Mouse (Mus musculus) MEL (cell line): Measurements from ENCODE around the gene Smarca2. TPM values are rescaled to one million over a fixed set of nuclear protein-coding genes. Genes with fewer than 3 reads are reported as not detected.

Experiments used
- DNase-seq: peaks from one replicate; pipeline ENCODE4 v3.0.0; 2011; ENCODE audit warnings: low read depth, low spot score
- H3K27ac ChIP-seq: 2 replicates; pipeline ENCODE4 v1.5.1; 2012; ENCODE audit warnings: low read depth, mild to moderate bottlenecking, control low read depth, low read length, moderate library complexity; ENCODE audit not compliant: control insufficient read depth
- H3K27me3 ChIP-seq, 2 experiments: fragments of 150-350 bp in 1 of 2; sonication (generic) in 1 of 2; 2 replicates each; pipeline ENCODE4 v1.6.1; 2012; ENCODE audit warnings: low read length in 2 of 2, mild to moderate bottlenecking in 2 of 2, improper control_type of control experiment in 1 of 2, moderate library complexity in 1 of 2; ENCODE audit not compliant: insufficient read depth in 2 of 2, control insufficient read depth in 1 of 2
- H3K36me3 ChIP-seq, 2 experiments: 2 replicates each; pipeline ENCODE4 v1.6.1; 2012 to 2014; ENCODE audit warnings: low read length in 2 of 2, improper control_type of control experiment in 1 of 2, inconsistent platforms in 1 of 2, mild to moderate bottlenecking in 1 of 2; ENCODE audit not compliant: insufficient read depth in 2 of 2, control insufficient read depth in 1 of 2
- H3K4me1 ChIP-seq, 2 experiments: fragments of 150-350 bp in 1 of 2; sonication (generic) in 1 of 2; 2 replicates each; pipeline ENCODE4 v1.6.1; 2012; ENCODE audit warnings: low read length in 2 of 2, improper control_type of control experiment in 1 of 2, mild to moderate bottlenecking in 1 of 2; ENCODE audit not compliant: insufficient read depth in 2 of 2, control insufficient read depth in 1 of 2
- H3K4me3 ChIP-seq, 2 experiments: fragments of 150-350 bp in 1 of 2; sonication (generic) in 1 of 2; 2 replicates each; pipeline ENCODE4 v1.5.1; 2012; ENCODE audit warnings: low read depth in 2 of 2, low read length in 2 of 2, mild to moderate bottlenecking in 2 of 2, moderate library complexity in 2 of 2, control low read depth in 1 of 2, improper control_type of control experiment in 1 of 2; ENCODE audit not compliant: control insufficient read depth in 1 of 2, insufficient read depth in 1 of 2
- H3K79me2 ChIP-seq: 2 replicates; pipeline ENCODE4 v1.6.1; 2012; ENCODE audit warnings: mild to moderate bottlenecking, low read length, moderate library complexity; ENCODE audit not compliant: control insufficient read depth, poor library complexity, insufficient read depth
- H3K9ac ChIP-seq: 2 replicates; pipeline ENCODE4 v1.6.1; 2012; ENCODE audit warnings: low read depth, mild to moderate bottlenecking, control low read depth, low read length, moderate library complexity; ENCODE audit not compliant: control insufficient read depth, poor library complexity, severe bottlenecking
- H3K9me3 ChIP-seq: fragments of 150-350 bp; sonication (generic); replicated peaks from 2 replicates; pipeline ENCODE4 v1.6.1; 2012; ENCODE audit warnings: mild to moderate bottlenecking, low read length, improper control_type of control experiment, moderate library complexity; ENCODE audit not compliant: insufficient read depth
- E2F4 ChIP-seq: IDR thresholded peaks from 2 replicates; pipeline ENCODE4 v1.6.1; 2011; ENCODE audit warnings: low read depth, low read length, improper control_type of control experiment, borderline replicate concordance
- ELF1 ChIP-seq: IDR thresholded peaks from 2 replicates; pipeline ENCODE4 v1.6.1; 2014; ENCODE audit warnings: low read depth, mild to moderate bottlenecking, inconsistent platforms, low read length, improper control_type of control experiment, moderate library complexity
- GABPA ChIP-seq: IDR thresholded peaks from 2 replicates; pipeline ENCODE4 v1.6.1; 2012; ENCODE audit warnings: low read depth, mild to moderate bottlenecking, inconsistent platforms, low read length, improper control_type of control experiment, moderate library complexity
- JUND ChIP-seq: IDR thresholded peaks from 2 replicates; pipeline ENCODE4 v1.6.1; 2011; ENCODE audit warnings: low read depth, mild to moderate bottlenecking, improper control_type of control experiment, low read length
- MAX ChIP-seq: IDR thresholded peaks from 2 replicates; pipeline ENCODE4 v1.6.1; 2011; ENCODE audit warnings: low read length, improper control_type of control experiment
- MYB ChIP-seq: IDR thresholded peaks from 2 replicates; pipeline ENCODE4 v1.6.1; 2011; ENCODE audit warnings: mild to moderate bottlenecking, low read depth, low read length, improper control_type of control experiment
- TBP ChIP-seq: IDR thresholded peaks from 2 replicates; pipeline ENCODE4 v1.8.0; 2011; ENCODE audit warnings: low read depth, low read length, improper control_type of control experiment
- USF2 ChIP-seq, 2 experiments: IDR thresholded peaks; 2 replicates each; pipeline ENCODE4 v1.6.1; 2011 to 2012; ENCODE audit warnings: improper control_type of control experiment in 2 of 2, low read length in 2 of 2, borderline replicate concordance in 1 of 2, inconsistent platforms in 1 of 2, low read depth in 1 of 2, mild to moderate bottlenecking in 1 of 2; ENCODE audit not compliant: insufficient read depth in 1 of 2
- ZC3H11A ChIP-seq: IDR thresholded peaks from 2 replicates; pipeline ENCODE4 v1.6.1; 2012; ENCODE audit warnings: low read depth, mild to moderate bottlenecking, inconsistent platforms, low read length, improper control_type of control experiment
- ZKSCAN1 ChIP-seq: IDR thresholded peaks from 2 replicates; pipeline ENCODE4 v1.6.1; 2012; ENCODE audit warnings: low read depth, mild to moderate bottlenecking, inconsistent platforms, low read length, improper control_type of control experiment, moderate library complexity
- polyA plus RNA-seq, 2 experiments: library from polyadenylated mRNA; stranded (reverse) in 1 of 2; unstranded in 1 of 2; fragments of >175 nt in 1 of 2; fragments of >200 nt in 1 of 2; gene quantifications; 2 replicates each; pipeline versions ENCODE4 v1.2.1 to v1.2.4; 2012; ENCODE audit warnings: low replicate concordance in 2 of 2, low read depth in 1 of 2; ENCODE audit not compliant: insufficient read length in 2 of 2, insufficient read depth in 1 of 2, missing spikeins in 1 of 2
- total RNA-seq: library from RNA; depleted of rRNA; stranded (reverse); fragments of 300-350 nt; gene quantifications from 2 replicates; pipeline ENCODE4 v1.2.3, GENCODE M21; 2012

The Smarca2 gene
- total and polyA plus RNA-seq, 3 experiments: 6.6 to 23.2 TPM; not detected in 1

GRCm38 (mm10) chr19:26754016-26754794 is 149.4 kb downstream of the Smarca2 start:
- H3K36me3 ChIP-seq: no peaks in the 10 kb centered on the region
- no peak for TF ChIP-seq TBP
- no peak overlapping the region for H3K4me3 ChIP-seq

GRCm38 (mm10) chr19:26755991-26756390 is 151.1 kb downstream of the Smarca2 start:
- Histone ChIP-seq H3K9ac (no peak overlapping the region), H3K27ac (no peak overlapping the region), H3K4me3 (no peak overlapping the region), H3K4me1 (no peaks in the 10 kb centered on the region), H3K79me2 (no peaks in the 10 kb centered on the region), H3K9me3 (no peaks in the 10 kb centered on the region), H3K36me3 (no peaks in the 10 kb centered on the region), H3K27me3 (no peaks in the 10 kb centered on the region)
- no peak for TF ChIP-seq JUND
- no peak for TF ChIP-seq ELF1
- TF ChIP-seq MYB: no peak
- TF ChIP-seq ZC3H11A: no peak
- TF ChIP-seq GABPA: no peak
- no peak for TF ChIP-seq ZKSCAN1
- no peak for TF ChIP-seq E2F4
- no peak for TF ChIP-seq USF2 (IDR thresholded peaks at IDR 0.05; ENCODE audit: borderline replicate concordance in 1 of 2, insufficient read depth in 1 of 2, low read depth in 1 of 2, low read length in 2 of 2)
- DNase-seq: no peak

More at GRCm38 (mm10) chr19:26754016-26754794, 149.4 kb downstream of the Smarca2 start:
- Histone ChIP-seq H3K9ac (no peak overlapping the region), H3K27me3 (no peaks in the 10 kb centered on the region), H3K4me1 (no peaks in the 10 kb centered on the region), H3K79me2 (no peaks in the 10 kb centered on the region), H3K9me3 (no peaks in the 10 kb centered on the region), H3K27ac (no peak overlapping the region)
- DNase-seq: no peak

- no peaks in the 10 kb centered on the region for H3K4me1 ChIP-seq
These were observed 151.5 kb downstream of the Smarca2 start for GRCm38 (mm10) chr19:26756399-26756798.

More at GRCm38 (mm10) chr19:26756399-26756798, 151.5 kb downstream of the Smarca2 start:
- DNase-seq: no peak
- Histone ChIP-seq H3K36me3 (no peaks in the 10 kb centered on the region), H3K4me3 (no peak overlapping the region), H3K27me3 (no peaks in the 10 kb centered on the region), H3K79me2 (no peaks in the 10 kb centered on the region), H3K9me3 (no peaks in the 10 kb centered on the region), H3K9ac (no peak overlapping the region), H3K27ac (no peak overlapping the region)
- TF ChIP-seq MAX: no peak
